Mouse (Mus musculus): Measurements from ENCODE around the gene Ets1. TPM values are rescaled to one million over a fixed set of nuclear protein-coding genes. Genes with fewer than 3 reads are reported as not detected.

Gene Ets1
- total RNA-seq, 2 experiments from 2014 or later = 19.0 to 20.1 TPM

GRCm38 (mm10) chr9:32720264-32721031, 84.4 kb downstream of the Ets1 start:
- no peak for DNase-seq (ENCODE audit: low spot score in 2 of 2)

GRCm38 (mm10) chr9:32721081-32721480, 85.1 kb downstream of the Ets1 start:
- intact Hi-C loops (cut with DNase I) = no loop called here
- no peak for DNase-seq (ENCODE audit: low spot score in 2 of 2)

More at GRCm38 (mm10) chr9:32720264-32721031, 84.4 kb downstream of the Ets1 start:
- intact Hi-C loops (cut with DNase I) = no loop called here

DNA sequence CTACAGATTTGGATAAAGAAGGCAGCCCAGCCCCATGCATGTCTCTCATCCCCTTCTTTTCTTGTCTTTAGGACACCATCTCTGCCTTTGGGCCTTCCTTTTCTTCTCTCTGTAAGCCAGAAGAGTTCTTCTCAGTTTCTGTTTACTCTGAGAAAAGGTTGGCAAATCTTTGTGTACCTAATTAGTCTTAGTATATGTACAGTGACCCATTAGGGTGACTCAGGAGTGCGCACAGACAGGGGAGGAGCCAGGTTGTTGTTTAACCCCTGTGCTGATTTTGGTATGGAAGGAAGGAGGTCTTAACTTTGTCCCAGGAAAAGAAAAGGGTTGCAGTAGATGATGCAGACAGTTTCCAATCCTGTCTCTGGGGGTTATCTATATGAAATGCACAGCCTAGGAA, 86.2 kb downstream of the Ets1 start:
- DNase-seq (ENCODE audit: low spot score in 2 of 2) = no peak
- intact Hi-C loops (cut with DNase I) = no loop called here

GRCm38 (mm10) chr9:32722969-32723368, 86.9 kb downstream of the Ets1 start:
- DNase-seq (ENCODE audit: low spot score in 2 of 2) = no peak
- intact Hi-C loops (cut with DNase I) = no loop called here

DNA sequence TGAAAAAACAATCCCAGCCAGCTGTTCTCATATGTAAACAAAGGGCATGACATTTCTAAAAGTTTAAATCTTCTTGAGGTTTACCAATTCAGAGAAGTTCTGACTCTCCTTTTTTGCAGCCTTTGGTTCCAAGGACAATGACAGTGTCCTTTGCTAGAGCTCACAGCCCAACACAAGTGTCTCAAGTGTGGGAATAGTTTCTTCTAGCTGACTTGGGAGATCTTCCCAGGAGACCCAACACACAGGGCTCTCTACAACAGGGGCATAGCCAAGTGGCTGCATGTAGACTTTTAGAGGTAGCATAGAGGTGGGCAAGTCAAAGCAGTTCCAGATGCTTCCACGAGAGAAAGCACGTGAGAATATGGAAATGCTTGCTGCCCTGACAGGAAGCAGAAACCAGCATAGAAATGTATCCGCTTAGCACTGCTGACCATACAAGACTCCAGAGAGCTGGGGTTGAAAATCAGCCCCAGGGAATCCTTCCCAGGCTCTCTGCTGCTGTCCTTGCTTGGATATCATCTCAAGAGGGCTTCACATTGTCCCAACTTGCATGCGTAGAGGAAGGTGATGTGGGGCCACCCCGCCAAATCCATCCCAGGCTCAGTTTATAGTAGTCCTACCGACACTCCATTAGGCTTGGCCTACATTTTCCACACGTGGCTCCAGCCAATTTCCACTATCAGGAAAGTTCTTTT, 88.3 kb downstream of the Ets1 start:
- intact Hi-C loops (cut with DNase I) = no loop called here

GRCm38 (mm10) chr9:32725902-32726301, 89.9 kb downstream of the Ets1 start:
- intact Hi-C loops (cut with DNase I) = no loop called here
- no peak for DNase-seq (ENCODE audit: low spot score in 2 of 2)

More for the DNA sequence above, 88.3 kb downstream of the Ets1 start:
- DNase-seq (ENCODE audit: low spot score in 2 of 2) = no peak

DNA sequence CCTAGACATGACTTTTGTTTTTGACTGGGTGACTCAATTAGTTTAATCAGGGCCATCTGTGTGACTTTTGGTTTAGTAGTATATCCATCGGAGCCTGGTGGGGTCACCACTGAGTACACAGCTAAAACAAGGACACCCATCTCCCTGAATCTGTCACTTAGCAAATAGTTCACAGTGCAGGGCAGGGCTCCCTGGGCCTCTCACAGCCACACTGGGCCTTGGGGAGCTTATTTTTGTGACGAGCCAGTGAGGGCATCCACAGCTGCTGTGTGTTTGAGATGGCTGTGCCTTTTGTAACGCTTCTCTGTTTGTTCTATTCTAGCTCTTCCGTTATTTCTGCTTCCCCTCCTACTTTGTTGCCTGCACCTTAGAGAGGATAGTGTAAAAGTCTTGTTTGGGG, 90.6 kb downstream of the Ets1 start:
- intact Hi-C loops (cut with DNase I) = no loop called here
- DNase-seq (ENCODE audit: low spot score in 2 of 2) = no peak

DNA sequence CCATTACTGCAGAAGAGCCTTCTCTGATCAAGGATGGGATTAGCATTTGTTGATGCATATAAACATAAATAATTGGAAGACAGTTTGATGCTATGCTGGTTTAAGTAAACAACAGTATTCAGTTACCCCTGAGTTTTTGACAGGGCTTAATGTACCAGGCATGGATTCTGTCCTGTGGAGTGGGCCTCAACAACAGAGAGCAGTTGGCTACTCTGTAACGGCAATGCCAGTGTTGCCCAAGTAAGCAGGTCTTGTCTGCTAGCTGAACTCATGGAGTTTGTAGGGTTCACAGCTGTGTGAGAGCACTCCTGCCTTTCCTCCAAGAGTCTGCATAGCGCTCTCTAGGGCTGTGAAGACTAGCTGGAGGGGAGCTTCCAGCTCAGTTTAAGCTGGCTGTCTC, 91.0 kb downstream of the Ets1 start:
- intact Hi-C loops (cut with DNase I) = no loop called here
- DNase-seq (ENCODE audit: low spot score in 2 of 2) = no peak

DNA sequence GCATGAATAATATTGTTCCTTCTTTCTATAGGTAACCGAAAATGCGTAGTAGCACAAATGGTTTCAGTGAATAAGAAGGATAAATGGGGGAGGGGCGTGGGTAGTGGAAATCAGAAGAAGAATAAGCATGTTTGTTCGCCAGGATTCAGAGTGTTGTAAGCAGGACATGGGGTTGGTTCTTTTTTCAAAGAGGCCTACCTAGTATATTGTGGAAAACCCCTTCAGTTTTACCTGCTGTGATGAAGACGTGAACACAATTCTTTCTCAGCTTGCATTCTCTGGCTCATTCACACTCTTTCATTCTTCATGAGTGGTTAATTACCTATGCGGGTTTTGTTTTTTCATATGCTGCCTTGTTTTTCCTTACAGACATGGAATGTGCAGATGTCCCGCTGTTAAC, 92.3 kb downstream of the Ets1 start:
- no peak for DNase-seq (ENCODE audit: low spot score in 2 of 2)
- intact Hi-C loops (cut with DNase I) = no loop called here

DNA sequence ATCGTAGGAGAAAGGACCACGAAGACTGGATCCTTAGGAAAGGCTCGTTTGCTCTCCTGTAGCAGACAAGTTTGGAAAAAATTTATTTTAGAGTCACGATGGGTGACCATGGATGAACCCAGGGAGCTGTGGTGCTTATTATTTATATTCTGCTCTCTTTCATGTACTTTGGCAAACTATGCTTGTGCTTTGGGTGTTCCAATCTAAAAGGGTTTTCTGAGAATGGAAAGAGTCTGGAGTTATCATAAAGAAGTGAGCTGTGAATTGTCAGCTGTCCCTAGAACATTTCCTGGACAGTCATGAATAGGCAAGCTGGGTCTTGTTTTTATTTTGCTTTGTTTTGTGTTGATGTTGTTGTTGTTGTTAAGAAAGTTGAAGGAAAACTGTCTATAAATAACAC, 92.8 kb downstream of the Ets1 start:
- intact Hi-C loops (cut with DNase I) = no loop called here
- DNase-seq (ENCODE audit: low spot score in 2 of 2) = no peak

DNA sequence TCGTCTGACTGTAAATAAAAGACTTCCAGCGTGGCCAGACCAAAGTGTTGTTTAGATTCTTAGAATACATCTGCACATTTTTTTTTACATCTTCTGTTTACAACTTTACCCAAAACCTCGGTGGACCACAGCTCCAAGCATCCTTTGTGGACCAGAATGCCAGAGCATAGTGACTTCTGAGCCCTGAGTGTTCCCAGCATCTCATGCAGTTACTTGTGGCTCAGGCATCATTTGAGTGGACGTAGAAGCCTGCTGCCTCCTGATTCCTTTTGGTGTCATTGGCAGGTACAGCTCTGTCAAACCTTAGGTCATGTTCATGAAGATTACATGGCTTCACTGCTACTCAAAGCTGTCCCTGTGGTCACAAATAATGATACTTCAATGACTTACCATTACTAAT, 93.2 kb downstream of the Ets1 start:
- intact Hi-C loops (cut with DNase I) = no loop called here
- no peak for DNase-seq (ENCODE audit: low spot score in 2 of 2)

- intact Hi-C loops (cut with DNase I) = no loop called here
- DNase-seq (ENCODE audit: low spot score in 2 of 2) = no peak
These were observed 94.1 kb downstream of the Ets1 start for GRCm38 (mm10) chr9:32730001-32730655.

- intact Hi-C loops (cut with DNase I) = no loop called here
These were observed 94.9 kb downstream of the Ets1 start for GRCm38 (mm10) chr9:32730656-32731590.

DNA sequence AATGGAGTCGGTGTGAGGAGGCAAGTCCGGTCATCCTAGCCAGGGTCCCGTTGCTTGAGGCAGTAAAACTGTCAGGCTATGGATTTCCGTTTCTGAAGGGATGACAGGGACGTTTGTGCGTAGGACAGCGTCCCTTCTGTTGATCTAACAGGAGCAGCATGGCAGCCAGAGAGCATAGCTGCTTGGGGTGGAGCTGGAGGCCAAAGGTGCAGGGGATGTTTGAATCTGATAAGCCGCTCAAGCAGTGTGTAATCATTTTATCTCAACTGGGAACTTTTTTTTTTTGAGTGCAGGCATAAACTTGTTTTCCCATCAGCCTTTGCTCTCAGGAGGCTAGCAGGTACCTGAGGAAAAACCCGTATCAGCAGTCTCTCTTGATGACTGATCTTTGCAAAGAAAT, 95.8 kb downstream of the Ets1 start:
- DNase-seq (ENCODE audit: low spot score in 2 of 2) = no peak
- intact Hi-C loops (cut with DNase I) = no loop called here

More at GRCm38 (mm10) chr9:32730656-32731590, 94.9 kb downstream of the Ets1 start:
- no peak for DNase-seq (ENCODE audit: low spot score in 2 of 2)

GRCm38 (mm10) chr9:32735071-32735470, 99.0 kb downstream of the Ets1 start:
- DNase-seq (ENCODE audit: low spot score in 2 of 2) = no peak
- intact Hi-C loops (cut with DNase I) = no loop called here

- DNase-seq (ENCODE audit: low spot score in 2 of 2) = no peak
- intact Hi-C loops (cut with DNase I) = no loop called here
These were observed 100.0 kb downstream of the Ets1 start for GRCm38 (mm10) chr9:32736051-32736450.

DNA sequence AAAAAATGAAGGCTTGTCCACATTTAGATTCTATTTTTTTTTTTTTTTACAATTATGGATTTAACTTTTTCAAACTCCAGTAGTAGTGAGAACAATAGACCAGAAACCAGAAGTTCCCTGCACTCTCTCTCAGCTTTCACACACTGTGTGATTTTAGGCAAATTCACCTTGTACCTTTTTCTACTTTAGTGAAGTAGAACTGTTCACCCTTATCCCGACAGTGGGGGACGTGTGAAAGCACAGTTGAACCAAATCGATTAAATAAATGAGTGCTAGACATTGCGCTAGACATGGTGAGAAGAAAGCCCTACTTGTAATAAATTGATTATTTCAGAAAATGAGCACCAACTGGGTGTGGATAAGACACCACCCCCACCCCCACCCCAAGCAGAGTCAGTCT, 104.0 kb downstream of the Ets1 start:
- no peak for DNase-seq (ENCODE audit: low spot score in 2 of 2)
- intact Hi-C loops (cut with DNase I) = no loop called here

GRCm38 (mm10) chr9:32740751-32741387, 104.8 kb downstream of the Ets1 start:
- intact Hi-C loops (cut with DNase I) = no loop called here
- DNase-seq (ENCODE audit: low spot score in 2 of 2) = peak in 1 of 2 experiments; percentile 18

DNA sequence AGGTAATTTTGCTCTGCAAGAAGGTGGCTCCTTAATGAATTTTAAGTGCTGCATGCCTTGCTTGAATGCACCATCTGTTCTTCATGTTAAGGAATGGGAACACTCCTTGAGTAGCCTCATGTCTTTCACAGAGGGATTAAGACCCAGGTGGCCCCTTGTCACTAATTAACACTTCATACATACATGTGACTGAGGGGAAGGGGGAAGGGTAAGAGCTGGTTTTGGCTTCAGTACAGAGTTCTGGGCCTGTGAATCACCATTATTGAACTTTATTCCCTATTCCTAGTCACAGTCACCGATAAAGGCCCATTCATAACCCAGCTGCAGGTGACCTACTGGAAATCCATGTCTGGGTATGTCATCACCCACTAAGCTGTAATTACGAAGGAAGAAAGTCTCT, 105.7 kb downstream of the Ets1 start:
- no peak for DNase-seq (ENCODE audit: low spot score in 2 of 2)
- intact Hi-C loops (cut with DNase I) = no loop called here
